Mouse (Mus musculus) gastrocnemius, postnatal 14 days (tissue): ENCODE measurements around the gene Fam90a1b. TPM values are rescaled to one million over a fixed set of nuclear protein-coding genes. Genes with fewer than 3 reads are reported as not detected.
"Not testable (repeated sequence)": the region's sequence is repeated elsewhere in the genome, so short reads cannot be mapped to it uniquely, and the experiment has no call there.

Experiments used
- DNase-seq: peaks from one replicate; pipeline ENCODE4 v3.0.0; 2021; ENCODE audit warnings: mixed read lengths
- intact Hi-C: fragments of 180-260 bp; cut with DNase I; formaldehyde crosslinking; loops from one replicate; pipeline ENCODE4 v1.15.1; 2025; ENCODE audit warnings: low total_unique reads
- long read RNA-seq, 2 experiments: library from polyadenylated mRNA; stranded (forward); transcript quantifications; one replicate each; pipeline ENCODE4 v2.0.0; 2021
- microRNA-seq, 2 experiments: library from miRNA; unstranded; fragments of <30 nt; microRNA quantifications; one replicate each; pipeline ENCODE4 v1.2.0; 2021
- total RNA-seq, 2 experiments: library from RNA; stranded (reverse); gene quantifications; 2 replicates each; pipeline ENCODE4 v1.2.3; 2021

Gene Fam90a1b
- not detected for total RNA-seq
- long read RNA-seq, experiment 1 = 0 reads
- long read RNA-seq, experiment 2 = 0 reads

GRCm38 (mm10) chrX:94366670-94367241, at the start of gene Fam90a1b, which contains the start of gene Apoo:
Gene Fam90a1b, minus strand, starts transcription at chrX:94366777.
Gene Apoo, plus strand, starts transcription at chrX:94367117.
- peak; percentile 94 for DNase-seq
- intact Hi-C loops = no loop called here

GRCm38 (mm10) chrX:94408975-94409374, 42.4 kb upstream of the Fam90a1b start:
- no peak for DNase-seq
- intact Hi-C loops = no loop called here

GRCm38 (mm10) chrX:94378734-94379133, 12.2 kb upstream of the Fam90a1b start:
- intact Hi-C loops = no loop called here
- DNase-seq = no peak

- DNase-seq = peak; percentile 14
- intact Hi-C loops = no loop called here
Observed at GRCm38 (mm10) chrX:94367248-94367647, 671 bp upstream of the Fam90a1b start.

- intact Hi-C loops = no loop called here
- no peak for DNase-seq
Observed at GRCm38 (mm10) chrX:94366029-94366428, 548 bp downstream of the Fam90a1b start.

- intact Hi-C loops = no loop called here
- no peak for DNase-seq
Observed at GRCm38 (mm10) chrX:94365381-94365925, 1.1 kb downstream of the Fam90a1b start.

- DNase-seq, intact Hi-C loops: not testable (repeated sequence)
Observed at GRCm38 (mm10) chrX:94343638-94344037, 22.9 kb downstream of the Fam90a1b start.

GRCm38 (mm10) chrX:94321036-94321902, 45.3 kb downstream of the Fam90a1b start:
- no peak for DNase-seq
- intact Hi-C loops = no loop called here

Small RNAs within 50 kb of the gene (microRNA-seq; reads per million reads assigned to microRNA genes)
- 0 reads per million in 2 experiments for gene Gm44477

Other genes with a start within 250 kb of the Fam90a1b start
- 10 to 100 TPM; 19.6 to 21.0 TPM for gene Zfx, start 243.1 kb downstream of the Fam90a1b start, total RNA-seq
- gene Eif2s3x, start 153.9 kb downstream of the Fam90a1b start, total RNA-seq = 100 to 1,000 TPM in 1 of 2 experiments, 10 to 100 TPM in 1; 88.0 to 136 TPM
- gene Klhl15, start 132.2 kb downstream of the Fam90a1b start, total RNA-seq = 1 to 10 TPM; 4.4 to 4.8 TPM
- 100 to 1,000 TPM; 141 to 203 TPM for gene Apoo, start 340 bp upstream of the Fam90a1b start, total RNA-seq
- gene Maged1, start 175.4 kb upstream of the Fam90a1b start, total RNA-seq = 10 to 100 TPM; 56.4 to 75.1 TPM